Mouse (Mus musculus): ENCODE measurements around the gene Eef1b2. TPM values are rescaled to one million over a fixed set of nuclear protein-coding genes. Genes with fewer than 3 reads are reported as not detected.

The Eef1b2 gene
- 548 TPM for polyA plus RNA-seq (2014; fragmentation: Illumina TruSeq; extraction: RNeasy Lipid Tissue Mini Kit (QIAGEN cat#74804); ENCODE audit: low replicate concordance)

DNA sequence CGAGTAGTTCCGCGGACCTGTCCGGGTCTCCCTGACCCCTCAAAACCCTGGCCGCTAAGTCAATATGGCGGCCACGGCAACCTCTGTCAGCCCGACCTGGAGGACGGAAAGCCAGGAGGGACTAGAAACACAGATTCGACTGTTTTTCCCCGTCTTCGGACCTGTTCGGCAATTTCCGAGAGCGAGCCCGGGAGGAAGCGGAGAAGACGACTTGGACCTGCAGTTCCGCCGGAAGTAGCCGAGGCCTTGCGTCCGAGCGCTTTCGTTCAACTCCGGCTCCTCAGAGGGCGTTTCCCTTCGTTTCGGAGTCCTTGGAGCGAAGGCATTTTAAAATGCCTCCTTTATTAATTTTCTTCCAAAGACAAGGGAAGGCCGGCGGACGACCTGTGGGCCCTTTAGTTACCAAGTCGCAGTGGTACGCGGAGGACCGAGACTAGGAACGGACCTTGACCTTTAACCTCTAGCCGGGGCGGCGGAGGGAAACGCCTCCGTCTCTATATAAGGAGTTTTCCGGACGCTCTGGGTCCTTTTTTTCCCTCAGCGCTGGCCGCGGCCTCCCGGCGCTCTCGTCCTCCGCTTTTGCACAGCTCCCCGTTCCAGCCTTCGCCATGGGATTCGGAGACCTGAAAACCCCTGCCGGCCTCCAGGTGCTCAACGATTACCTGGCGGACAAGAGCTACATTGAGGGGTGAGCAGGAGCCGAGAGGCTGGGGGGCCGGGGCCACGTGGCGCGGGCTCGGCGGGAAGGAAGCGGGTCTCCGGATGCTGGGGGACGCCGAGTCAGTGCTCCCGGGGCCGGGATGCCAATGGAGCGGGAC, at the start of gene Eef1b2, which contains the start of gene Ndufs1:
Gene Eef1b2 (plus strand): TSS at position 222 of the 818 bp plus-strand sequence.
Gene Ndufs1 (minus strand): TSS at position 230 of the 818 bp plus-strand sequence.

DNA sequence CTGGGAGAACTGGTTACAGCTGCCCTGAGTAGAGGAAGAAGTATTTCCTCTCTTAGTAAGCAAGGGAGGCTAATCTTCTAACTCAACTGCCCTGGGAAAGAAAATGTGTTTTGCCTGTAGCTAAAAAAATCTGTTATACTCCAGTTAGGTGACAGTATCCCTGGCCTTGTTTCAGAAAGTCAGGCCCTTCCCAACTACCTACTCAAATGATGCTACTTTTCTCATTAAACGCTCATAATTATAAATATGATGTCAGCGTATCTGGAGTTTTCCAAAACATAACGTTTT, 37.6 kb downstream of the Eef1b2 start, which contains the start of gene Gpr1:
Gene Gpr1 (minus strand): TSS at position 273 of the 288 bp plus-strand sequence.

Other genes with a start within 250 kb of the Eef1b2 start
- 19.3 TPM for gene Ino80d, start 62.2 kb upstream of the Eef1b2 start, polyA plus RNA-seq (2014; fragmentation: Illumina TruSeq; extraction: RNeasy Lipid Tissue Mini Kit (QIAGEN cat#74804); ENCODE audit: low replicate concordance)
- gene Ndufs1, start within 50 bp of the Eef1b2 start, polyA plus RNA-seq (2014; fragmentation: Illumina TruSeq; extraction: RNeasy Lipid Tissue Mini Kit (QIAGEN cat#74804); ENCODE audit: low replicate concordance) = 265 TPM
- 0.22 TPM for gene Gpr1, start 37.7 kb downstream of the Eef1b2 start, polyA plus RNA-seq (2014; fragmentation: Illumina TruSeq; extraction: RNeasy Lipid Tissue Mini Kit (QIAGEN cat#74804); ENCODE audit: low replicate concordance)
- 0.15 TPM for gene Zdbf2, start 96.4 kb downstream of the Eef1b2 start, polyA plus RNA-seq (2014; fragmentation: Illumina TruSeq; extraction: RNeasy Lipid Tissue Mini Kit (QIAGEN cat#74804); ENCODE audit: low replicate concordance)

All from small intestine, adult 10 weeks (tissue).